Mouse (Mus musculus) G1E (cell line): ENCODE measurements around the gene Samhd1. TPM values are rescaled to one million over a fixed set of nuclear protein-coding genes. Genes with fewer than 3 reads are reported as not detected.
"Not testable (repeated sequence)": the region's sequence is repeated elsewhere in the genome, so short reads cannot be mapped to it uniquely, and the experiment has no call there.

ENCODE experiments used
- ATAC-seq: 2 replicates; pipeline ENCODE4 v1.8.0; 2016; ENCODE audit warnings: mild to moderate bottlenecking; ENCODE audit not compliant: insufficient number of reproducible peaks, poor library complexity, low FRiP score, severe bottlenecking; ENCODE audit errors: extremely low read depth
- DNase-seq: peaks from one replicate; pipeline ENCODE4 v3.0.0; 2012; ENCODE audit warnings: low spot score
- H3K27me3 ChIP-seq: 2 replicates; pipeline ENCODE4 v1.6.1; 2012; ENCODE audit warnings: mild to moderate bottlenecking, low read length, inconsistent platforms; ENCODE audit not compliant: insufficient read depth
- H3K36me3 ChIP-seq: replicated peaks from 2 replicates; pipeline ENCODE3; 2012; ENCODE audit warnings: mild to moderate bottlenecking, inconsistent platforms
- H3K4me1 ChIP-seq: 2 replicates; pipeline ENCODE4 v1.6.1; 2012; ENCODE audit warnings: low read depth, low read length, inconsistent platforms, mixed read lengths; ENCODE audit not compliant: insufficient read depth
- H3K4me3 ChIP-seq: 2 replicates; pipeline ENCODE4 v1.5.1; 2012; ENCODE audit warnings: low read depth, mild to moderate bottlenecking, inconsistent platforms, low read length, moderate library complexity, mixed read lengths
- H3K9me3 ChIP-seq: replicated peaks from 2 replicates; pipeline ENCODE4 v1.6.1; 2012; ENCODE audit warnings: inconsistent platforms
- CTCF ChIP-seq: IDR thresholded peaks from 2 replicates; pipeline ENCODE4 v1.5.1; 2012; ENCODE audit warnings: low read depth, low read length, inconsistent platforms, mixed read lengths
- GATA1 ChIP-seq: IDR thresholded peaks from 2 replicates; pipeline ENCODE4 v1.6.1; 2012; ENCODE audit warnings: borderline replicate concordance, low read length, inconsistent platforms, mixed read lengths
- GATA2 ChIP-seq: IDR thresholded peaks from 2 replicates; pipeline ENCODE4 v1.6.1; 2012; ENCODE audit warnings: low read depth, low read length, inconsistent platforms, borderline replicate concordance
- POLR2AphosphoS5 ChIP-seq: IDR thresholded peaks from 2 replicates; pipeline ENCODE4 v1.6.1; 2012; ENCODE audit warnings: low read depth, low read length, inconsistent platforms; ENCODE audit not compliant: insufficient replicate concordance
- TAL1 ChIP-seq: conservative IDR thresholded peaks from 2 replicates; pipeline ENCODE4 v1.6.1; 2012; ENCODE audit warnings: low read depth, low read length, inconsistent platforms, mixed read lengths
- polyA plus RNA-seq: library from polyadenylated mRNA; stranded (reverse); fragments of >175 nt; gene quantifications from 2 replicates; pipeline ENCODE4 v1.2.3, GENCODE M21; 2012
- total RNA-seq, 2 experiments: library from RNA; stranded (forward) in 1 of 2; stranded (reverse) in 1 of 2; fragments of 200-1000 nt in 1 of 2; fragments of >200 nt in 1 of 2; fragmentation: Nextera tagmentation in 1 of 2; gene quantifications; 2 replicates each; pipeline ENCODE4 v1.2.3; 2014 to 2017

The Samhd1 gene
- total and polyA plus RNA-seq, 3 experiments = 23.6 to 153 (median 109) TPM

- peaks cover 83% of the 10 kb centered on the region for H3K36me3 ChIP-seq
- TF ChIP-seq GATA1 (no peak), POLR2AphosphoS5 (no peak), CTCF (no peak), TAL1 (no peak), GATA2 (no peak)
- no peaks in the 10 kb centered on the region for H3K9me3 ChIP-seq
- no peaks in the 10 kb centered on the region for H3K4me1 ChIP-seq
- no peak for ATAC-seq
- no peaks in the 10 kb centered on the region for H3K27me3 ChIP-seq
- no peak for DNase-seq
- no peak overlapping the region for H3K4me3 ChIP-seq
Measured at GRCm38 (mm10) chr2:157170166-157170565, 35.1 kb upstream of the Samhd1 start.

GRCm38 (mm10) chr2:157166371-157167080, 31.5 kb upstream of the Samhd1 start:
- H3K9me3 ChIP-seq = no peaks in the 10 kb centered on the region
- no peaks in the 10 kb centered on the region for H3K4me1 ChIP-seq
- TF ChIP-seq TAL1 = no peak
- no peak for TF ChIP-seq GATA1
- no peak for TF ChIP-seq CTCF
- no peak for TF ChIP-seq GATA2
- TF ChIP-seq POLR2AphosphoS5 = no peak
- H3K4me3 ChIP-seq = no peak overlapping the region
- no peak for DNase-seq
- no peak; the same call in 1 of the 2 replicates for ATAC-seq
- no peaks in the 10 kb centered on the region for H3K27me3 ChIP-seq
- peaks cover 81% of the 10 kb centered on the region for H3K36me3 ChIP-seq

- ATAC-seq = not testable (repeated sequence)
- peaks cover 86% of the 10 kb centered on the region for H3K36me3 ChIP-seq
Measured at GRCm38 (mm10) chr2:157165312-157166224, 30.5 kb upstream of the Samhd1 start.

GRCm38 (mm10) chr2:157164101-157164500, 29.0 kb upstream of the Samhd1 start:
- Histone ChIP-seq H3K36me3 (peaks cover 87% of the 10 kb centered on the region), H3K27me3 (no peaks in the 10 kb centered on the region), H3K4me3 (no peak overlapping the region), H3K9me3 (no peaks in the 10 kb centered on the region), H3K4me1 (no peaks in the 10 kb centered on the region)
- TF ChIP-seq TAL1 (no peak), POLR2AphosphoS5 (no peak), GATA2 (no peak), GATA1 (no peak), CTCF (no peak)
- ATAC-seq (no peak), DNase-seq (no peak)

More at GRCm38 (mm10) chr2:157165312-157166224, 30.5 kb upstream of the Samhd1 start:
- DNase-seq, H3K4me1 ChIP-seq, H3K27me3 ChIP-seq, H3K4me3 ChIP-seq, H3K9me3 ChIP-seq: not testable (repeated sequence)

- Histone ChIP-seq H3K4me1 (0 out of 2 replicates have a peak, but pooled peaks cover 2% of the 10 kb centered on the region), H3K9me3 (no peaks in the 10 kb centered on the region), H3K4me3 (no peak overlapping the region), H3K36me3 (peaks cover 84% of the 10 kb centered on the region), H3K27me3 (no peaks in the 10 kb centered on the region)
- TF ChIP-seq GATA2 (no peak), TAL1 (no peak), POLR2AphosphoS5 (no peak), GATA1 (no peak), CTCF (no peak)
- ATAC-seq (no peak), DNase-seq (no peak)
Measured at GRCm38 (mm10) chr2:157156079-157156478, 21.0 kb upstream of the Samhd1 start.

- Histone ChIP-seq H3K36me3 (peaks cover 84% of the 10 kb centered on the region), H3K9me3 (no peaks in the 10 kb centered on the region), H3K4me3 (no peak overlapping the region), H3K4me1 (peaks cover 9% of the 10 kb centered on the region), H3K27me3 (no peaks in the 10 kb centered on the region)
- TF ChIP-seq POLR2AphosphoS5 (no peak), GATA1 (no peak), CTCF (no peak), GATA2 (no peak), TAL1 (no peak)
- no peak for DNase-seq
- ATAC-seq = no peak
Measured at GRCm38 (mm10) chr2:157153235-157153634, 18.2 kb upstream of the Samhd1 start.

- Histone ChIP-seq H3K36me3 (peaks cover 86% of the 10 kb centered on the region), H3K4me3 (no peak overlapping the region), H3K9me3 (no peaks in the 10 kb centered on the region), H3K4me1 (peaks cover 18% of the 10 kb centered on the region), H3K27me3 (no peaks in the 10 kb centered on the region)
- TF ChIP-seq TAL1 = no peak
- no peak for TF ChIP-seq POLR2AphosphoS5
- no peak for TF ChIP-seq GATA2
- TF ChIP-seq GATA1 = no peak
- TF ChIP-seq CTCF = no peak
- ATAC-seq (no peak), DNase-seq (no peak)
Measured at GRCm38 (mm10) chr2:157148417-157148816, 13.4 kb upstream of the Samhd1 start.
